Mouse (Mus musculus): ENCODE results near the gene Rpl9-ps6.
A peak's percentile ranks its signal among the peaks of the same experiment; 100 is the strongest.

Rpl9-ps6 gene

DNA sequence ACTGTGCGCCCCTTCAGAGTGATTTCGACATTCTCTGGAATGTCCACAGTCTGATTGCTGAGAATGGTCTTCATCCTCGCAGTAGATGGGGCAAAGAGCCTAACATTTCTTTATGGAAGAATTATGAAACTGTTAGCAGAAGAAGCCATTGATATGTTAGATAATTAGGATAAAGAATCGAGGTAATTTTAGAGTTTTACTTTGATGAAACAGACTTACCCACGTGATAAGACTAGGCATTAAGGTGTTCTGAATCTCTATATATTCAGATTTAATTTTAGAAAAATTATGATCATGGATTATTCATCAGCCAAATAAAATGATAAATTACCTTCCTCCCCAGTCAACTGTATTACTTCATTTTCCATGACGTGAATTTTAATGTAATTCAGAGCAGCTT lies at the start of gene Rpl9-ps6:
Gene Rpl9-ps6, minus strand, starts transcription at position 101 of the 400 bp plus-strand sequence.
- DNase-seq (ENCODE audit: low read depth, low spot score), result no peak

GRCm38 (mm10) chr19:32512518-32512917 lies 46.1 kb upstream of the Rpl9-ps6 start:
- DNase-seq (ENCODE audit: low read depth, low spot score), result no peak

- DNase-seq (ENCODE audit: low read depth, low spot score), result no peak
These were observed 44.6 kb upstream of the Rpl9-ps6 start for GRCm38 (mm10) chr19:32510962-32511361.

- DNase-seq (ENCODE audit: low read depth, low spot score), result no peak
These were observed 43.9 kb upstream of the Rpl9-ps6 start for GRCm38 (mm10) chr19:32510267-32510666.

DNA sequence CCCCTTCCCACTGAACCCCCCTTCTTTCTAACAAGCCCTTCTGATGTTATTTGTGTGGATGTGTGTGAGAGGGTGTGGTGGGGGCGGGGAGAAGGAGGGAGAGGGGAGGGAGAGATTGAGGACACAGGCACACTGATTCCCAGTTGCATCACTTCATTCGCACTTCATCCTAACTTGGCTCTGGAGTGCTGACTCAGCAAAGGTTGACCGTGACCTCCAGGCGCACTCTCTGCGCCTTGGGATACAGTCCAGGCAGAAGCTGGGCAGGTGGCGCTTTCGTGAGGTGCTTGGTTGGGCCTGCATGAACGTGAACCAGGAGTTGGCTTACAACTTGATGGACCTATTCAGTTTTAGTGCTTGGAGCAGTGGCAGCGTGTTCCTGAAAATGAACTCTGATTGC lies 41.1 kb upstream of the Rpl9-ps6 start:
- no peak for DNase-seq (ENCODE audit: low read depth, low spot score)

- DNase-seq (ENCODE audit: low read depth, low spot score), result no peak
These were observed 40.7 kb upstream of the Rpl9-ps6 start for GRCm38 (mm10) chr19:32507100-32507499.

- no peak for DNase-seq (ENCODE audit: low read depth, low spot score)
These were observed 40.1 kb upstream of the Rpl9-ps6 start for GRCm38 (mm10) chr19:32506514-32506913.

- DNase-seq (ENCODE audit: low read depth, low spot score), result no peak
These were observed 39.7 kb upstream of the Rpl9-ps6 start for GRCm38 (mm10) chr19:32506081-32506480.

DNA sequence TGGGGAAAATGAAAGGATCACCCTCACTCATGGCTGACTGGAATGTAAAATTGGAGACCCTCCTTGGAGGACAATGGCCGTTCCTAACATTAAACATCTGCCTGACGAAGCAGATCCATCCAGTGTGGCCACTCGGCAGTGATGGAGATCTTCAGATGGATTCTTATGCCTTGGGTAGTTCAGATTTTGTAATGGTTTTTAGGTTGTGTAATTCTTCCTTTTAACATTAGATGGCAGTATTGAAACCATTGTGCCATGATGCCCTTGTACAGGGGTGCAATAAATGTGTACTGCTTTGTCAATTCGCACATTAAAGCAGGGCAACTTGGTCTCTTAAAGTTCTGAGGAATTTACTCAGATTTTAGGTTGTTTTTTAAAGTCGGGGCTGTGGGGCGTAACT lies 35.0 kb upstream of the Rpl9-ps6 start:
- peak; percentile 20 for DNase-seq (ENCODE audit: low read depth, low spot score)

- DNase-seq (ENCODE audit: low read depth, low spot score), result no peak
These were observed 31.6 kb upstream of the Rpl9-ps6 start for GRCm38 (mm10) chr19:32498002-32498401.

- DNase-seq (ENCODE audit: low read depth, low spot score), result no peak
These were observed 31.0 kb upstream of the Rpl9-ps6 start for GRCm38 (mm10) chr19:32497411-32497810.

DNA sequence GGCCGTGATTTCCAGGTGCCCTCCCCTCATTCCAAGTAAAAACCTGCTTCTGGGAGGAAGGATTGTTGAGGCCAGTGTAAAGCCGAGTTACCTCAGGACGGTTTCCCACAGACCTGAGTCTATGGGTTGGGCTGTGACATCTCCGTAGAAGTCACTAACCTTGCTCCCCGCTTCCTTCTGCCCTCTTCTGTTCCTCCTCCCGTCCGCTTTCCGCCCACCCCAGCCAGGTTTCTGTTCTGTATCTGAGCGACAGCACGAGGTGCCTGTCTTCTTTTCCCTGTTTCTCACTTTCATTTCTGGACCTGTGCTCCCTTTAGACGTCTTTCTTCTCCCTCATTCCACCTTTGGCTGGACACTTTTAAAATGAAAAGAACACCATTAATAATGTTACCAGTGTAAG lies 28.7 kb upstream of the Rpl9-ps6 start:
- DNase-seq (ENCODE audit: low read depth, low spot score), result no peak

DNA sequence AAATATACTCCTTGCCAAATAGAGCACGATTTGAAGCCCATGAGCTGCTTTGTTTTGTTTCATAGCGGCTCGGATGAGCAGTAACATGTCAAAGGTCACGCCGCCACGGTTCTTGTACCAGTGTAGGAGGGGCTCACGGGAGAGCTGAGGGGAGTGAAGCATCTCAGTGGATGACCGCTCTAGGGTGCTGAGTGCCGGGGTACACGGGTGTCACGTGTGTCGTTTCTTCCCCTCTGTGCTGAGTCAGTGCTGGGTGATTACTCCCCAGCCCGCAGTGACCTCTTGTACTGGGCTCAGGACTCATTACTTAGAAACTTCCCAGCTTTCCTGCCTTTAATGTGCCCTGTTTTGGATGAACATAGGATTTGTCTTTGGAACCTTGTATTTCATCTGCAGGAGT lies 28.2 kb upstream of the Rpl9-ps6 start:
- no peak for DNase-seq (ENCODE audit: low read depth, low spot score)

DNA sequence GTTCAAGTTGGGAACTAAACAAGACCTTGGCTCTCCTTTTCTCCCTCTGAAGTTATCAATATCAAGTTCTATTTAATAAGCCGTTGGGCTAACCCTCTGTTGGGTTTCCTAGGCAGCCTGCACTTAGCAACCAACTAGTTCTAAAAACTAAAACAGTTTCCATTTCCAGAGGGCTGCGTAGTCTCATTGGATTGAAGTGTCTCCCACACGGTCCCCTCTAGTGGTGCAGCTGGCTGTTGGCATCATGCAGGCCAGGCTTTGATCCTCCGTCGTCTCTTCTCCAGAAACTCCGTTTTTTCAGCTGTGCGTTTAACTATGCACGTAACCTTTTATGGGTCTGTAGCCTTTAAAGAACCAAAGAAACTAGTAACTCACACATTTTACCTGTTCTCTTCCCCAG lies 27.1 kb upstream of the Rpl9-ps6 start:
- DNase-seq (ENCODE audit: low read depth, low spot score), result no peak

DNA sequence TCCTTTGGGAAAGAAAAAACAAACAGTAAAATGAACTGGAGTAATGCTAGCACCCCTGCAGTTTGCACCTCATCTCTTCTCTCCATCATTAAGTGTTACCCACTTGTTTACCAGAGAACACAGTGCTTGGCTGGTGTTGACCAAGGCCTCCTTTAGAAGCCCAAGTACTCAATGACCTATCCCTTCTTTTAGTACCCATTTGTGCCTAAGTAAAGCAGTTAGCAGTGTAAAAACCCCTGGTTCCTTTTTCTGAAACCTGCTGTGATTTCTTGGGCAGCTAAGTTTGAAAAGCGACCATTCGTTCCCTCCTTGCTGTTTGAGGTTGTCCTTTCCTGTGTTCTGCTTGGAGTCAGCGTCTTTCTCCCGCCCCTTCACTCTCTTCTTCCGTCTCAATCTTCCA lies 26.6 kb upstream of the Rpl9-ps6 start:
- DNase-seq (ENCODE audit: low read depth, low spot score), result no peak

GRCm38 (mm10) chr19:32492339-32492738 lies 26.0 kb upstream of the Rpl9-ps6 start:
- DNase-seq (ENCODE audit: low read depth, low spot score), result no peak

DNA sequence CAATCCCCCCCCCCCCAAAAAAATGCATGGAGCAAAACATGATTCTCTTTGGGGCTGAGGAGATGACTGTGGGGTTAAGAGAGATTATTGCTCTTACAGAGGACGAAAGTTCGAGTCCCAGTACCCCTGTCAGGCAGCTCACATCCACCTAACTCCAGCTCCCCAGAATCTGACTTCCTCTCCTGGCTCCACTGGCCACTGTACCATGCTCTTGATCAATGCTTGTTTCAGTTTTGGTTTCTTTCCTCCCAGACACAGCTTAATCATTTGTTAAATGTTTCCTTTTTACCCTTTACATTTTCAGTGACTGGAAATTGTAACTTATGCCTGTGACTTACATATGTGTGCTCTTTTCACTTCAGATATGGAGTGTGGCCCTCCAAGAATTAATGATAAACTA lies 24.6 kb upstream of the Rpl9-ps6 start:
- DNase-seq (ENCODE audit: low read depth, low spot score), result no peak

DNA sequence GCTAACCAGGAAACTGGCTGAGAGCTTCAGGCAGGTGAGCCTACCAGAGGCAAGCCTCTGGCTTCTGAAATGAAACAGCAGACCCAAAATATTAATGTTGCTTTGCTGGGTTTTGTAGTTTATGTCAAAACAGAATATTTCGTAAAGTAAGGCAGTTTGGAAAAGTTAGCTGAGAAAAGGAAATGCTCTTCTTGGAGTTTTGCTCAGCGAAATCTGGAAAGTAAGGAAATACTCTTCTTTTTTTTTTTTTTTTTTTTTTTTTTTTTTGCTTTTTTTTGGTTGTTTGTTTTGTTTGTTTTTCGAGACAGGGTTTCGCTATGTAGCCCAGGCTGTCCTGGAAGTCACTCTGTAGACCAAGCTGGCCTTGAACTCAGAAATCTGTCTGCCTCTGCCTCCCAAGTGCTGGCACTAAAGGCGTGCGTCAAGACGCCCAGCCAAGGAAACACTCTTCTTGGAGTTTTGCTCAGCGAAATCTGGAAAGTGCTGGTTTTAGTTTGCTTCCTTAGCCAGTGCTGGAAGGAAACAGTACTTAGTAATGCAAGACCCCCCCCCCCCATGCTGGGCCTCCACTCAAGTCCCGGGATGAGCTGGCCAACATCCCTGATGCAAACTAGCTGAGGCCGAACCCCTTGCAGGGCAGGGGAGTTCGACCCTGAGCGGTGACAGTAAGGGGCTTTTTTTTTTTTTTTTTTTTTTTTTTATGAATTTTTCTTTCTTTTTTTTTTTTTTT lies 23.0 kb upstream of the Rpl9-ps6 start:
- no peak for DNase-seq (ENCODE audit: low read depth, low spot score)

GRCm38 (mm10) chr19:32487595-32488255 lies 21.3 kb upstream of the Rpl9-ps6 start:
- DNase-seq (ENCODE audit: low read depth, low spot score), result no peak

GRCm38 (mm10) chr19:32486106-32486724 lies 19.8 kb upstream of the Rpl9-ps6 start:
- peak; percentile 61 for DNase-seq (ENCODE audit: low read depth, low spot score)

GRCm38 (mm10) chr19:32485681-32486105 lies 19.3 kb upstream of the Rpl9-ps6 start, which contains the start of gene Minpp1:
Gene Minpp1, plus strand, starts transcription at chr19:32485769.
- DNase-seq (ENCODE audit: low read depth, low spot score), result peak; percentile 85

GRCm38 (mm10) chr19:32484941-32485660 lies 18.7 kb upstream of the Rpl9-ps6 start:
- DNase-seq (ENCODE audit: low read depth, low spot score), result no peak
